Comparison of ENCODE assay signal across 24 mouse cellular contexts in genomic region chr2:97990666-97991065, GRCm38 (mm10).
DNase-seq lines count a peak whose midpoint lies in the region; ATAC-seq and TF ChIP-seq lines count a peak whose summit lies in the region.
"Had no signal": no experiment of that assay in that cellular context is flagged by ENCODE, and none has a peak within 500 bp of the region (broad histone marks: within the 10 kb centered on the region; RNA-seq: fewer than 3 reads in every experiment).

No protein-coding gene starts in this region.

- peak overlapping the region; percentile 5 for H3K27ac ChIP-seq in left cerebral cortex, adult 2 months
- H3K27ac ChIP-seq: embryonic facial prominence, embryonic 13.5 days; embryonic facial prominence, embryonic 15.5 days; forebrain, embryonic 13.5 days; forebrain, embryonic 15.5 days had no signal

- H3K4me3 ChIP-seq in left cerebral cortex, adult 2 months: no peak overlapping the region
- H3K4me3 ChIP-seq: embryonic facial prominence, embryonic 13.5 days; embryonic facial prominence, embryonic 15.5 days; forebrain, embryonic 13.5 days; forebrain, embryonic 15.5 days had no signal

- peak; percentile 92 for ATAC-seq in frontal cortex, adult (ENCODE audit: low TSS enrichment)
- ATAC-seq in erythroblast, adult 5-6 weeks (replicated peaks; ENCODE audit: low FRiP score, poor library complexity, severe bottlenecking): no peak
- ATAC-seq: activated CD4-positive, CD25-positive, alpha-beta regulatory T cell, adult 4 months; CD4-positive, CD25-positive, alpha-beta regulatory T cell, adult 4 months; forebrain, embryonic 13.5 days; forebrain, embryonic 15.5 days; forebrain, postnatal 0 days; Patski had no signal

- intact Hi-C loops in left cerebral cortex, adult 2 months (cut with DNase I): no loop called here
- intact Hi-C loops in left cerebral cortex, postnatal 4 days (cut with DNase I): no loop called here

- DNase-seq in frontal cortex, postnatal 14 days (ENCODE audit: low spot score in 2 of 2): no peak
- no peak for DNase-seq in left cerebral cortex, adult 2 months (ENCODE audit: extremely low spot score in 1 of 2, low spot score in 2 of 2)
- no peak for DNase-seq in left cerebral cortex, postnatal 4 days
- DNase-seq: adrenal gland, adult 8-10 months; adrenal gland, postnatal 14 days; adrenal gland, postnatal 36 days; B cell, adult 2 months; cerebellum, adult 11 months; cerebellum, adult 18-20 months; cerebellum, adult 8-10 months; cerebellum, adult 9-11 months; cerebellum, postnatal 14 days; cerebellum, postnatal 36 days; embryo, embryonic 11 days; forebrain, postnatal 0 days had no signal

- no peak for TF ChIP-seq CTCF in left cerebral cortex, adult 2 months (IDR thresholded peaks at IDR 0.05)
